Mouse (Mus musculus): ENCODE results near the gene Disp1. TPM values are rescaled to one million over a fixed set of nuclear protein-coding genes. Genes with fewer than 3 reads are reported as not detected.
A peak's percentile ranks its signal among the peaks of the same experiment; 100 is the strongest.

Gene Disp1
- polyA plus RNA-seq (2015; fragmentation: Nextera tagmentation; extraction: Ambion mirVana), result 7.5 and 8.1 TPM in 2 replicates

GRCm38 (mm10) chr1:183220796-183221718, at the start of gene Disp1:
Disp1 (minus strand) TSS chr1:183221522.
- Histone ChIP-seq H3K27ac (ENCODE audit: low read depth, low read length) (peak within 1 kb of the TSS; percentile 68), H3K4me3 (ENCODE audit: low read length) (peak within 1 kb of the TSS; percentile 91), H3K4me2 (ENCODE audit: low read length) (peak within 1 kb of the TSS; percentile 67), H3K4me1 (ENCODE audit: control insufficient read depth, insufficient read depth, low read depth, low read length) (peaks cover 12% of the 10 kb centered on the region), H3K9ac (ENCODE audit: low read depth, low read length) (peak within 1 kb of the TSS; percentile 97), H3K36me3 (ENCODE audit: control insufficient read depth, insufficient read depth, low read length) (no peaks in the 10 kb centered on the region), H3K27me3 (replicated peaks; ENCODE audit: control insufficient read depth, insufficient read depth, low read length) (no peaks in the 10 kb centered on the region), H3K9me3 (ENCODE audit: control insufficient read depth, low read length) (no peaks in the 10 kb centered on the region)
- ATAC-seq, result peak; percentile 86
- WGBS, result 4% methylated on average over 56 of the region's 56 CpGs

GRCm38 (mm10) chr1:183267666-183268065, 46.3 kb upstream of the Disp1 start:
- H3K9ac ChIP-seq (ENCODE audit: low read depth, low read length), result no peak overlapping the region
- H3K27ac ChIP-seq (ENCODE audit: low read depth, low read length), result no peak overlapping the region
- H3K4me3 ChIP-seq (ENCODE audit: low read length), result no peak overlapping the region
- 78% methylated on average over 6 of the region's 6 CpGs for WGBS
- H3K9me3 ChIP-seq (ENCODE audit: control insufficient read depth, low read length), result no peaks in the 10 kb centered on the region
- H3K36me3 ChIP-seq (ENCODE audit: control insufficient read depth, insufficient read depth, low read length), result no peaks in the 10 kb centered on the region
- no peaks in the 10 kb centered on the region for H3K4me1 ChIP-seq (ENCODE audit: control insufficient read depth, insufficient read depth, low read depth, low read length)
- no peak overlapping the region for H3K4me2 ChIP-seq (ENCODE audit: low read length)
- ATAC-seq, result no peak
- H3K27me3 ChIP-seq (replicated peaks; ENCODE audit: control insufficient read depth, insufficient read depth, low read length), result no peaks in the 10 kb centered on the region

- Histone ChIP-seq H3K9ac (ENCODE audit: low read depth, low read length) (no peak overlapping the region), H3K4me3 (ENCODE audit: low read length) (no peak overlapping the region), H3K27ac (ENCODE audit: low read depth, low read length) (no peak overlapping the region), H3K27me3 (replicated peaks; ENCODE audit: control insufficient read depth, insufficient read depth, low read length) (no peaks in the 10 kb centered on the region), H3K4me2 (ENCODE audit: low read length) (no peak overlapping the region), H3K9me3 (ENCODE audit: control insufficient read depth, low read length) (no peaks in the 10 kb centered on the region), H3K36me3 (ENCODE audit: control insufficient read depth, insufficient read depth, low read length) (no peaks in the 10 kb centered on the region), H3K4me1 (ENCODE audit: control insufficient read depth, insufficient read depth, low read depth, low read length) (no peaks in the 10 kb centered on the region)
- whole genome bisulfite sequencing, result 68% methylated on average over 14 of the region's 14 CpGs
- ATAC-seq, result no peak
These were observed 44.7 kb upstream of the Disp1 start for GRCm38 (mm10) chr1:183265921-183266467.

GRCm38 (mm10) chr1:183264145-183265008, 43.1 kb upstream of the Disp1 start:
- H3K4me1 ChIP-seq (ENCODE audit: control insufficient read depth, insufficient read depth, low read depth, low read length), result no peaks in the 10 kb centered on the region
- no peak overlapping the region for H3K4me3 ChIP-seq (ENCODE audit: low read length)
- H3K9ac ChIP-seq (ENCODE audit: low read depth, low read length), result no peak overlapping the region
- no peaks in the 10 kb centered on the region for H3K36me3 ChIP-seq (ENCODE audit: control insufficient read depth, insufficient read depth, low read length)
- 82% methylated on average over 13 of the region's 13 CpGs for WGBS
- H3K4me2 ChIP-seq (ENCODE audit: low read length), result no peak overlapping the region
- H3K9me3 ChIP-seq (ENCODE audit: control insufficient read depth, low read length), result no peaks in the 10 kb centered on the region
- no peak overlapping the region for H3K27ac ChIP-seq (ENCODE audit: low read depth, low read length)
- no peak for ATAC-seq
- no peaks in the 10 kb centered on the region for H3K27me3 ChIP-seq (replicated peaks; ENCODE audit: control insufficient read depth, insufficient read depth, low read length)

GRCm38 (mm10) chr1:183252574-183252973, 31.3 kb upstream of the Disp1 start:
- no peak overlapping the region for H3K4me2 ChIP-seq (ENCODE audit: low read length)
- H3K9me3 ChIP-seq (ENCODE audit: control insufficient read depth, low read length), result no peaks in the 10 kb centered on the region
- H3K4me3 ChIP-seq (ENCODE audit: low read length), result no peak overlapping the region
- H3K36me3 ChIP-seq (ENCODE audit: control insufficient read depth, insufficient read depth, low read length), result no peaks in the 10 kb centered on the region
- no peaks in the 10 kb centered on the region for H3K4me1 ChIP-seq (ENCODE audit: control insufficient read depth, insufficient read depth, low read depth, low read length)
- WGBS, result 38% methylated on average over 10 of the region's 10 CpGs
- H3K27ac ChIP-seq (ENCODE audit: low read depth, low read length), result no peak overlapping the region
- H3K9ac ChIP-seq (ENCODE audit: low read depth, low read length), result no peak overlapping the region
- 0 out of 2 replicates have a peak, but pooled peaks have one; percentile 34 for ATAC-seq
- H3K27me3 ChIP-seq (replicated peaks; ENCODE audit: control insufficient read depth, insufficient read depth, low read length), result no peaks in the 10 kb centered on the region

GRCm38 (mm10) chr1:183251818-183252217, 30.5 kb upstream of the Disp1 start:
- Histone ChIP-seq H3K27me3 (replicated peaks; ENCODE audit: control insufficient read depth, insufficient read depth, low read length) (no peaks in the 10 kb centered on the region), H3K4me3 (ENCODE audit: low read length) (no peak overlapping the region), H3K4me1 (ENCODE audit: control insufficient read depth, insufficient read depth, low read depth, low read length) (no peaks in the 10 kb centered on the region), H3K36me3 (ENCODE audit: control insufficient read depth, insufficient read depth, low read length) (no peaks in the 10 kb centered on the region), H3K27ac (ENCODE audit: low read depth, low read length) (no peak overlapping the region), H3K9me3 (ENCODE audit: control insufficient read depth, low read length) (no peaks in the 10 kb centered on the region), H3K9ac (ENCODE audit: low read depth, low read length) (no peak overlapping the region), H3K4me2 (ENCODE audit: low read length) (no peak overlapping the region)
- WGBS, result 84% methylated on average over 2 of the region's 2 CpGs
- no peak for ATAC-seq

- no peak for ATAC-seq
- H3K4me2 ChIP-seq (ENCODE audit: low read length), result no peak overlapping the region
- no peaks in the 10 kb centered on the region for H3K9me3 ChIP-seq (ENCODE audit: control insufficient read depth, low read length)
- H3K4me3 ChIP-seq (ENCODE audit: low read length), result no peak overlapping the region
- no peak overlapping the region for H3K9ac ChIP-seq (ENCODE audit: low read depth, low read length)
- H3K36me3 ChIP-seq (ENCODE audit: control insufficient read depth, insufficient read depth, low read length), result no peaks in the 10 kb centered on the region
- no peaks in the 10 kb centered on the region for H3K4me1 ChIP-seq (ENCODE audit: control insufficient read depth, insufficient read depth, low read depth, low read length)
- no peaks in the 10 kb centered on the region for H3K27me3 ChIP-seq (replicated peaks; ENCODE audit: control insufficient read depth, insufficient read depth, low read length)
- WGBS, result 58% methylated on average over 4 of the region's 4 CpGs
- H3K27ac ChIP-seq (ENCODE audit: low read depth, low read length), result no peak overlapping the region
These were observed 29.3 kb upstream of the Disp1 start for GRCm38 (mm10) chr1:183250612-183251011.

- Histone ChIP-seq H3K27me3 (replicated peaks; ENCODE audit: control insufficient read depth, insufficient read depth, low read length) (no peaks in the 10 kb centered on the region), H3K27ac (ENCODE audit: low read depth, low read length) (no peak overlapping the region), H3K9ac (ENCODE audit: low read depth, low read length) (no peak overlapping the region), H3K36me3 (ENCODE audit: control insufficient read depth, insufficient read depth, low read length) (no peaks in the 10 kb centered on the region), H3K4me1 (ENCODE audit: control insufficient read depth, insufficient read depth, low read depth, low read length) (no peaks in the 10 kb centered on the region), H3K9me3 (ENCODE audit: control insufficient read depth, low read length) (no peaks in the 10 kb centered on the region), H3K4me3 (ENCODE audit: low read length) (no peak overlapping the region), H3K4me2 (ENCODE audit: low read length) (no peak overlapping the region)
- 29% methylated on average over 1 of the region's 1 CpGs for WGBS
- no peak for ATAC-seq
These were observed 26.8 kb upstream of the Disp1 start for GRCm38 (mm10) chr1:183248144-183248543.

- no peaks in the 10 kb centered on the region for H3K27me3 ChIP-seq (replicated peaks; ENCODE audit: control insufficient read depth, insufficient read depth, low read length)
- H3K9ac ChIP-seq (ENCODE audit: low read depth, low read length), result no peak overlapping the region
- H3K9me3 ChIP-seq (ENCODE audit: control insufficient read depth, low read length), result no peaks in the 10 kb centered on the region
- H3K4me1 ChIP-seq (ENCODE audit: control insufficient read depth, insufficient read depth, low read depth, low read length), result no peaks in the 10 kb centered on the region
- H3K4me3 ChIP-seq (ENCODE audit: low read length), result no peak overlapping the region
- H3K36me3 ChIP-seq (ENCODE audit: control insufficient read depth, insufficient read depth, low read length), result no peaks in the 10 kb centered on the region
- ATAC-seq, result no peak
- WGBS, result 72% methylated on average over 7 of the region's 7 CpGs
- H3K4me2 ChIP-seq (ENCODE audit: low read length), result no peak overlapping the region
- no peak overlapping the region for H3K27ac ChIP-seq (ENCODE audit: low read depth, low read length)
These were observed 22.0 kb upstream of the Disp1 start for GRCm38 (mm10) chr1:183243293-183243692.

All from hindbrain, embryonic 16.5 days (tissue).